Mouse (Mus musculus) left cerebral cortex, postnatal 10 days (tissue): ENCODE data around the gene Capza1. TPM values are rescaled to one million over a fixed set of nuclear protein-coding genes. Genes with fewer than 3 reads are reported as not detected.

ENCODE experiments used
- total RNA-seq, 2 experiments: library from RNA; stranded (reverse); gene quantifications; 2 replicates each; pipeline ENCODE4 v1.2.3; 2021

Capza1 gene
- total RNA-seq, 2 experiments from 2014 or later: 45.2 to 48.3 TPM

Other genes starting within 250 kb of the Capza1 start
- 10 to 100 TPM; 65.5 to 71.4 TPM for gene Slc16a1, start 225.8 kb downstream of the Capza1 start, total RNA-seq
- gene Ppm1j, start 83.4 kb downstream of the Capza1 start, total RNA-seq: 1 to 10 TPM; 1.4 to 2.7 TPM
- gene Fam19a3, start 82.7 kb downstream of the Capza1 start, total RNA-seq: not detected
- 10 to 100 TPM; 38.5 to 39.0 TPM for gene Rhoc, start 76.1 kb downstream of the Capza1 start, total RNA-seq
- 1 to 10 TPM; 9.3 to 9.7 TPM for gene Mov10, start 45.9 kb downstream of the Capza1 start, total RNA-seq
- 10 to 100 TPM; 32.1 to 35.9 TPM for gene St7l, start 500 bp downstream of the Capza1 start, total RNA-seq
- gene Wnt2b, start 97.4 kb upstream of the Capza1 start, total RNA-seq: 1 to 10 TPM; 2.2 to 3.0 TPM
- gene Cttnbp2nl, start 188.6 kb upstream of the Capza1 start, total RNA-seq: 10 to 100 TPM; 38.7 to 42.7 TPM
- gene 4930564D02Rik, start 202.3 kb upstream of the Capza1 start, total RNA-seq: not detected